Mouse (Mus musculus): ENCODE results near the gene Zfp512. TPM values are rescaled to one million over a fixed set of nuclear protein-coding genes. Genes with fewer than 3 reads are reported as not detected.
"Not testable (repeated sequence)": the region's sequence is repeated elsewhere in the genome, so short reads cannot be mapped to it uniquely, and the experiment has no call there.

Gene Zfp512
- 11.0 and 18.1 TPM in 2 replicates for total RNA-seq (2015)
- total RNA-seq (2017), result 20.6 and 24.2 TPM in 2 replicates

- peak; percentile 98 for ATAC-seq (ENCODE audit: poor library complexity, severe bottlenecking)
Measured at GRCm38 (mm10) chr5:31451878-31452561, at the start of gene Zfp512. Zfp512 (plus strand) TSS chr5:31452431.

- ATAC-seq (ENCODE audit: poor library complexity, severe bottlenecking), result not testable (repeated sequence)
Measured at GRCm38 (mm10) chr5:31434727-31435126, 17.5 kb upstream of the Zfp512 start.

GRCm38 (mm10) chr5:31451336-31451735, 895 bp upstream of the Zfp512 start:
- ATAC-seq (ENCODE audit: poor library complexity, severe bottlenecking), result no peak

GRCm38 (mm10) chr5:31452562-31452878, 289 bp downstream of the Zfp512 start:
- peak; percentile 32 for ATAC-seq (ENCODE audit: poor library complexity, severe bottlenecking)

- no peak for ATAC-seq (ENCODE audit: poor library complexity, severe bottlenecking)
Measured at GRCm38 (mm10) chr5:31452886-31453410, 717 bp downstream of the Zfp512 start.

- peak; percentile 92 for ATAC-seq (ENCODE audit: poor library complexity, severe bottlenecking)
Measured at GRCm38 (mm10) chr5:31467798-31468197, 15.6 kb downstream of the Zfp512 start.

- ATAC-seq (ENCODE audit: poor library complexity, severe bottlenecking), result no peak
Measured at GRCm38 (mm10) chr5:31469711-31470110, 17.5 kb downstream of the Zfp512 start.

GRCm38 (mm10) chr5:31470334-31470733, 18.1 kb downstream of the Zfp512 start:
- peak; percentile 62; the same call in 1 of the 2 replicates for ATAC-seq (ENCODE audit: poor library complexity, severe bottlenecking)

GRCm38 (mm10) chr5:31480536-31480935, 28.3 kb downstream of the Zfp512 start:
- ATAC-seq (ENCODE audit: poor library complexity, severe bottlenecking), result no peak

- no peak for ATAC-seq (ENCODE audit: poor library complexity, severe bottlenecking)
Measured at GRCm38 (mm10) chr5:31485440-31485839, 33.2 kb downstream of the Zfp512 start, which contains the start of gene 4930548H24Rik. 4930548H24Rik (plus strand) TSS chr5:31485740.

GRCm38 (mm10) chr5:31487889-31488288, 35.7 kb downstream of the Zfp512 start:
- peak; percentile 91 for ATAC-seq (ENCODE audit: poor library complexity, severe bottlenecking)

- no peak for ATAC-seq (ENCODE audit: poor library complexity, severe bottlenecking)
Measured at GRCm38 (mm10) chr5:31489116-31489769, 37.0 kb downstream of the Zfp512 start.

- no peak for ATAC-seq (ENCODE audit: poor library complexity, severe bottlenecking)
Measured at GRCm38 (mm10) chr5:31492031-31492430, 39.8 kb downstream of the Zfp512 start.

- peak; percentile 100 for ATAC-seq (ENCODE audit: poor library complexity, severe bottlenecking)
Measured at GRCm38 (mm10) chr5:31494513-31495297, 42.5 kb downstream of the Zfp512 start, which contains the start of gene Gpn1. Gpn1 (plus strand) TSS chr5:31494741.

GRCm38 (mm10) chr5:31504843-31505242, 52.6 kb downstream of the Zfp512 start:
- no peak for ATAC-seq (ENCODE audit: poor library complexity, severe bottlenecking)

- ATAC-seq (ENCODE audit: poor library complexity, severe bottlenecking), result peak; percentile 90
Measured at GRCm38 (mm10) chr5:31512481-31512880, 60.2 kb downstream of the Zfp512 start.

- no peak for ATAC-seq (ENCODE audit: poor library complexity, severe bottlenecking)
Measured at GRCm38 (mm10) chr5:31520556-31520955, 68.3 kb downstream of the Zfp512 start.

GRCm38 (mm10) chr5:31526354-31527116, 74.3 kb downstream of the Zfp512 start, which contains the start of gene Slc4a1ap:
Slc4a1ap (plus strand) TSS chr5:31526995.
- ATAC-seq (ENCODE audit: poor library complexity, severe bottlenecking), result peak; percentile 94

GRCm38 (mm10) chr5:31527117-31527680, 75.0 kb downstream of the Zfp512 start:
- peak; percentile 49; the same call in 1 of the 2 replicates for ATAC-seq (ENCODE audit: poor library complexity, severe bottlenecking)

- ATAC-seq (ENCODE audit: poor library complexity, severe bottlenecking), result not testable (repeated sequence)
Measured at GRCm38 (mm10) chr5:31527707-31528106, 75.5 kb downstream of the Zfp512 start, which contains the start of gene Supt7l. Supt7l (minus strand) TSS chr5:31527807.

All from megakaryocyte, adult 5-6 weeks (primary cell).